Mouse (Mus musculus) spleen, postnatal 14 days (tissue): Measurements from ENCODE around the gene Hps3.
"Not testable (repeated sequence)": the region's sequence is repeated elsewhere in the genome, so short reads cannot be mapped to it uniquely, and the experiment has no call there.

Experiments
- DNase-seq, 2 experiments: peaks; one replicate each; pipeline ENCODE4 v3.0.0; 2021 to 2022; ENCODE audit warnings: low spot score in 2 of 2

The Hps3 gene

DNA sequence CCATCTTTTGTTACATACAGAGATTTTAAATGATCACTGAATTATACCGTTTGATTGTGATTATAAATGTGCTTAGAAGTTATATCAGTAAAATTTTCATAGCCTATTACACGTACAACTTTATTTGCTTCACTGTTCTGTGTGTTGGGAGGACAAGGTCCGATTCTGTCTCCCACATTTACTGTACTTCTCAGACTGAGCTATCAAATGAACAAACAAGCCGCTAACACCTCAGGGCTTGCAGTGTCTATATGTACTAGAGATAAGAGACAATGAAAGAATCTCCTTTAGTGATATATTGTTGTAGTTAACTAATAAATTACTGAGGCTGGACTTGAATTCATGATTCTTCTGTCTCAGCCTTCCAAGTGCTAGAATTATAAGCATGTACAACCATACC is 27.8 kb downstream of the Hps3 start:
- no peak for DNase-seq

DNA sequence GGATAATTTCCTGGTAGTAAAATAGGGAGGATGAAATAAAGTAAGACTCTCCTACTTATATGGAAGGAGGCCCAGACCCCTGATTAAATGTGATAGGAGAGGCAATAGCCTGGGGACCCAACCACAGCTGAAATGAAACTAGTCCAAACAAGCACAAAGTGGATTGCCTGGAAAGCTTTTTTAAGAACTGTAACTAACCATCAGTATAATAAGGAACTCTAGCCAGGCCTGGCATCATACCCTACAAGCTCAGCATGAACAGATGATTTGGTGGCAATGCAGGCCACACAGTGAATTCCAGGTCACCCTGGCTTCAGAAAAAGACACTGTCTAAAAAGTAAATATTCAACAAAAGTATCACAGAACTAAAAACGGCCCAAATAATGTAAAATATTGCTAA is 29.5 kb downstream of the Hps3 start:
- no peak for DNase-seq

DNA sequence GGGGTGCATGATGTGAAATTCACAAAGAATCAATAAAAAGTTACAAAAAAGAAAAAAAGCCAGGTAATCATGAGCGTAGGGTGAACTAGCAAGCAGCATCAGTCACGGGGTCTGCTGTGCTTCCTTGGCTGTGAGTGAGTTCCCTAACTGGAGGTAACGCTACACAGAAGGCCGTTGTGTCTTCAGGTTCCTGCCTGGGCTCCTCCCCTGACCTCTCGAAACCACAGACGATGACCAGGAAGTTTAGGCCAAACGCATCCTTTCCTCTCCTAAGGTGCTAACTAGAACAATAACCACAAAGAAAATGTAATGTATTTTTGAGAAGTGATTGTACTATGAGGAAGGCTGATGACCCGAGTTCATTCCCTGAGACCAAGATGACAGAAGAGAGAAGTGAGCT is 30.7 kb downstream of the Hps3 start:
- no peak for DNase-seq

DNA sequence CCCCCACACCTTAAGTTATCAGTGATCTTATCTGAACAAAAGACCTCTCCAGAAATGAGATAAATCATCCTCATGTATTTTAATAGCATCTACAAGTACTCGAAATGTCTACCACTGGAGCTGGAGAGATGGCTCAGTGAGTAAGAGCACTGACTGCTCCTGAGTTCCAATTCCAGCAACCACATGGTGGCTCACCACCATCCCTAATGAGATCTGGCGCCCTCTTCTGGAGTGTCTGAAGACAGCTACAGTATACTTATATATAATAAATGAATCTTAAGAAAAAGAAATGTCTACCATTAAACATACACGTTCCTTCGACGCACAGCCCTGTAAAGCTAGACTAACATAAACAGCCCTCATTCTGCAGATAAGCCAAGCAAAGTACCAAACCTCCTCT is 32.3 kb downstream of the Hps3 start:
- no peak for DNase-seq

DNA sequence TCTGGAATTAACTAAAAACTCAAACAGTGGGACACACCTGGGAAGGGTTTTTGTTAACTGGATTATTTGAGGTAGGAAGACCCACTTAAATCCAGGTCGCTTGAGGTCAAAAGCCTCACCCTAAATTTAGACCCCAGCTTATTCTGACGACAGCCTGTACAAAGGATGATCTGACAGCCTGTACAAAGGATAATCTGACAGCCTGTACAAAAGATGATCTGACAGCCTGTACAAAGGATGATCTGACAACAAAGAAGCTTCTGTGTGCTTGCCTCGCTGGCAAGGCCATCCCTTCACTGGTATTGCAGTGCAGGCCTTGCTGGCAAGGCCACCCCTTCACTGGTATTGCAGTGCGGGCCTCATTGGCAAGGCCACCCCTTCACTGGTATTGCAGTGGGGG is 34.3 kb downstream of the Hps3 start:
- DNase-seq = no peak

DNA sequence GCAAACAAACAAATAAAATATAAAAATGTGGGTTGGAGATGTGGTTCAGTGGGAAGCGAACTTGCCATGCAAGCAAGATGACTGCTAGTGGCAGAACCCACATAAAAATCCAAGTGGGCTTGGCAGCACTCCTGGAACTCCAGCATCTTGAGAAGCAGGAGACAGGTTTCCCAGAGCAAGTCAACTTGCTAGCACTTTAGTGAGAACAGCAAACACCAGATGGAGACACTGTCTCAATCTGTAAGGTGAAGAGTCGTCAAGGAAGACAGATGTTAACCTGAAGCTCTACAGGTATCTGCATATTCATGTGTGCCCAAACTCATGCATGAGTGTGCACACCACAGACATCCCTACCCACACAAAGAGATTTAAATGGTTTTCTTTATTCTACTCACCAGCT is 35.6 kb downstream of the Hps3 start:
- DNase-seq = no peak

DNA sequence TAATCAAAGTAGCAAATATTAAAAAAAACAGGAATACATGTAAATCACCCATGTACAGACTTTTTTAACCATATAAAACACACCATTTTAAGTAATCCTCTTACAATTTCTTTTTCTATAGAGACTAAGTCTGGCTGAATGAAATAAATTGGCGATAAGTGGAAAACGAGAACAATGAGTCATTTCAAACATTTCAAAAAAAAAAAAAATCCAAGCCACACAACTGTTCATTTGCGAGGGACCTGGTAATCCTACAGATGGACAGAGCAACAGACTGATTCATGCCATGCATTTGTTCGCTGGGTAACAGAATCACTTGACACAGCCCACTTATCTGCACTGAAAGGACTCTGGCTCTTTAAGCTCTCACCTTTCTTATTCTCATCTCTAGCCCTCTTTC is 42.7 kb downstream of the Hps3 start:
- no peak for DNase-seq

DNA sequence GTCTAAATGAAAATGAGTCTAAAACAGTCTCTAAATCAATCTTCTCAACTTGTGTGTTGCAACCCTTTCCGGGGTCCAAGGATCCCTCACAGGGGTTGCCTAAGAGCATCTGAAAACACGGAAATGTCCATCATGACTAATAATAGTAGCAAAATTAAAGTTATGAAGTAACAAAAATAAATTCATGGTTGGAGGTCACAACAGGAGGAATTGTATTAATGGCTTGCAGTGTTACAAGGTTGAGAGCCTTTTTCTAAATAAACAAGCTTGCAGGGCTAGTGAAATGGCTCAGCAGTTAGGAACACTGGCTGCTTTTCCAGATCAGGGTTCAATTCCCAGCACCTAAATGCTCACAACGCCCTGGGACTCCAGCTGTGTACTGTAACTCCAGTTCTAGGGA is 45.1 kb downstream of the Hps3 start:
- DNase-seq = no peak

DNA sequence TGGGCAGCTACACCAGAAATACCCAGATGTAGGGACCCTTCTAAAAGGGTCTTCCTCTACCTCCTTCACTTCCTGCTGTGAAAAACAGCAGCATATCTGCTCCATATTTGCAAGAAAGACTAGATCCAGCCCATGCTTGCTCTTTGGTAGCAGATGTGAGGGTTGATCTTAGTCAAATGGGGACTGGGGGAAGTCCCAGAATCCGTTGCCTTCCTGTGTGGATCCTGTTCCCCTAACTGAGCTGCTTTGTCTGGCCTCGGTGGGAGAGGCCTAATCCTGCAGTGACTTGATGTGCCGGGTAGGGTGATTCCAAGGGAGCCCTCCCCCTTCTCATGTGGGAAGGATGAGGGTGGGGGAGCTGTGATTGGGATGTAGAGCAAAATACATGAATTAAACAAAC is 49.0 kb downstream of the Hps3 start:
- no peak for DNase-seq

DNA sequence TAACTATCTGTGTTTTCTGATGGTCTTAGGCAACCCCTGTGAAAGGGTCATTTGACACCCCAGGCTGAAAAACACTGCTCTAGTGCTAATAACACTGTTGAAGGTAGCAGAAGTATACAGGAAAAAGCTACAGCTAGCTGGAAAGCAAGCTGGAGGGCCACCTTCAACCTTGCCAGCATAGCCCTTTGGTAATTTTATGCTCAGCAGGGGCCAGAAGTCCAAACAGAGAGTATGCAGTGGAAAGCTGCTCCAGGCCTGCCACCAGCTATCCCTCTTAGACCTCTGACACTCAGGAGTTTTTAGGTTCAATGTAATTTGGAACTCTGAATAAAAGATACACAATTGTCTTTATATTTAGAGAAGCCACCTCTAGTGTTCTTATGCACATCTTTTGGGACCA is 52.3 kb downstream of the Hps3 start:
- DNase-seq = no peak

DNA sequence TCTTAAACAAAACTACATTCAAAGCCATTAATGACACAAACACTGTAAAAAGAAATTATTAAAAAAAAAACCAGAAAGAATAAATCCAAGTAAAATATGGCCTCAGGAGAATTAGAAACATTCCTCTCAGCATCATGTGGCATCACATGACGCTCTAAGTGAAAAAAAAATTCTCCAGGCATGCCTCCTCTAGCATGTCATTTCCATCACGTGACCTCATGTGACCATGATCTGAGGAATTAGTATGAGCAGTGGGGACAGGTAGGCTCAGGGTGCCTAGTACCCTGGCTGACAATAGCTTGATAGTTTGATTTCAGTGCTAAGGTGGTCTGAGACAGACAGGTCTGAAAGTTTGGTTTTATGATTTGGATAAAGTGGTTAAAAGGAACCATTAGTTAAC is 54.0 kb downstream of the Hps3 start:
- no peak for DNase-seq

DNA sequence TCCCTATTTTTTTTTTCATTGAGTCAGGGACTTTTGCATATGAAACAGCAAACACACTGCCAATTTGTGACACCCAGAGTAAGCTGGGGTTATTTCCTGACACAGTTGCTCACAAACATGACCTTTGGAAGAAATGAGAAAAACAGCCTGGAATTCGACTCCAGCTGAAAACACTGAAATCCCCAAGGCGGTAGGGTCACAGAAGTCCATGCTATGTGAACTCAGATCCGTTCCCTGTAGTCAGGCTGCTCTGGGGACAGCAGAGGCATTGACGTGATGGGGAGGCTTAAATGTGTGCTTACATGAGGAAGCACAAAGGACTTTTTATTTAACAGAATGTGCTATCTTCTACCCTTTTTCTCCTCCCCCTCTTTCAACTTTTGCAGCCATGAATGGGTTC is 56.6 kb downstream of the Hps3 start:
- DNase-seq = no peak

DNA sequence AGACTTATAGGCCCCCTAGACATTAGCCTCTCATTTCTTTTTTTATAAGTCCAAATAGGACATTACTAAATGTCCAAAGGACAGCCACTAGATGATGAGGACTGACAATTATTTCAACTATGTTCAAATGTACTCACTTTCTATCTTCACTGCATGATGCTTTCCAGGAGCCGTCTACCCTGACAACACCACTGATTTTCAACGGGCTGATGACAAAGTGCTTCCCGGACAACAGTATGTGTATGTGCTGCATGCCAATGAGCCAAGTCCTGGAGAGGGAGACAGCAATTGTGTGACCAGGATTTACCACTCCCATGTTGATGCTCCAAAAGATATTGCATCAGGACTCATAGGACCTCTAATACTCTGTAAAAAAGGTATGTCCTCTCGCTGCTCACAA is 69.0 kb downstream of the Hps3 start:
- DNase-seq = no peak

DNA sequence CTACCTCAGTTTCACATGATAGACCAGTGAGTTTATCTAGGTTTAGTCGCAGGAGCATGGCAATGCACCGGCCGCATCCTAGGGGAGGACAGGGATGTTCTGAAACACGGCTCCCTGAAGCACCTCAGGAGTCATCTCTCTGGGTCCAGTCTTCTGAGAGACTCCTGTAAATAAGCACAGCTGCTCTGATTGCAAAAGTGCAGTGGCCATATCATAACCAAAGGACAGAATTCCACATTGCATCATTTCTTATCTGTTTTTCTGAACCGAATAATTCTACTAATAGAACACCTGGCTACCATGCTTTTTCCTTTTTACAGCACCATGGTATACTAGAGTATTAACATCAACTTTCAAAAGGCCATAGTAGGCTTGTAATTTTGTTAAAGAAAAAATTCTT is 69.9 kb downstream of the Hps3 start:
- DNase-seq = no peak

DNA sequence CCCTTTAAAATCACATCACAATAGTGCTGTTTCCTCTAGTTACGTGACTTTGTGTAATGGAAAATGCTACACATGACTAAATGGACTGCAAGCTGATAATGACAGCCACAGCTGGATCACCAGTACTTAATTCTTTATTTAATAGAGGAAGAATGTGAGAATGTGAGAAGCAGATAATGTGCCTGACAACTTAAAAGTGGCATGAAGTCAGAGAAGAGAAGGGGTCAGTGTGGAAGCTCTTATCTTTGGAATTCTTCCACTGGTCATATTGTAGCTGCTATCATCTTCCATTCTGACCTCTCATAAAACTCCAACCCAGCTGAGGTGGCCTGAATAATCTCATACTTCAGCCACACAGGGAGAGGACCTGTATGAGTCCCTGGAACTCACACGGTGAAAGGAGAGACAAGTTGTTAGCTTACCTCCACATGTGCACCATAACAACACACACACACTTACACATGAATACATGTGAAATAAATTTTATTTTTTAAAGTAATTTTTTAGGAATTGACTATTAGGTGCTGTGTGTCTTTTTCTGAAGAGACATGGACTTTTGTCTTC is 70.4 kb downstream of the Hps3 start:
- DNase-seq = no peak

DNA sequence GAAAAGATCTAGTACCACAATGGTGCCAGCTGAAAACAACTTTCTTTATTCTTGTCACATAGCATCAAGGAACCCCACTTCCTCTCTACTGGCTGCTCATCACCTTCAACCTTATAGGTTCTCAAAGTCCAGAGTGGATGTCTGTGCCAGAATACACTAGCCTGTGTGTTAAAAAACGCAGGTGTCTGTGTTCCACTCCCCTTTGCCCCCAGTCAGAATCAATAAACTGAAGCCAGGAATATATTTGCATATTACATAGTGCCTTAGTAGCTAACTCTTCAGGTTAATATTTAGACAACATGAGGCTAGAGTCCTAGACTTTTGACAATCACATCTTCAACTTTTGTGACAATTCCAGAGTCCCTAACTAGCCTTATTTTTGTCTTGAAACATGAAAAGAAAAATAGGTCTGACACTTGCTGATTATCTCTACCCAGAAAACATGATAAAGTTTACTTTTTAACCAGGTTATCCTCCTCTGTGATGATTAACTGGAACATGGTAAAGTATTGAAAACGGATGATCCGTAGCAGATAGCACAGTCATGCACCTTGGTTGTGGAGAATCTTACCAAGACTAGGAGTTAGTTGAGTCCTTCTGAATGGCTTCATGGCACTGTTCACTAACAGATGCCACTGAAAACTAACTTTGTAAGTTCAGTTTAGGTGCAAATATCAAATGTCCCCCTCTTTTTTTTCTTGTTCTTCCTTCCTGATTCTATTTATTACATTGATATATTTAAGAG is 72.2 kb downstream of the Hps3 start:
- no peak for DNase-seq

DNA sequence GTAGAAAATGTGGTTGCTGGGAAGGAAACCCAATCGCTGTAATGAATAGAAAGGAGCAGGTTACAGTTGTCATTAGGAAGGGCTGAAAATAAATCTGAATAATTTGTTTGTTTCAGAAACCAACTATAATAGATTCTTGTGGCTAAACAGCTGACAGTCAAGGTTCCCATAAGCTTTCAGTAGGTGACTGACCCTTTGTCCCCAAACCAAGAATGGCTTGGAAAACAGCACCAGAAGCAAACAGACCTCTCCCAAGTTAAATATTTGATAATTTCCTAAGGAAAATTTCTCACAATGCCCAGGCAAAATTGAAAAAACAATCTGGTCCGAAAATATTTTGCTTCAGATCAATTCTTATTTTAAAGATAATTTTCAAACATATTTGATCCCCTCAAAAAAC is 73.8 kb downstream of the Hps3 start:
- no peak for DNase-seq

DNA sequence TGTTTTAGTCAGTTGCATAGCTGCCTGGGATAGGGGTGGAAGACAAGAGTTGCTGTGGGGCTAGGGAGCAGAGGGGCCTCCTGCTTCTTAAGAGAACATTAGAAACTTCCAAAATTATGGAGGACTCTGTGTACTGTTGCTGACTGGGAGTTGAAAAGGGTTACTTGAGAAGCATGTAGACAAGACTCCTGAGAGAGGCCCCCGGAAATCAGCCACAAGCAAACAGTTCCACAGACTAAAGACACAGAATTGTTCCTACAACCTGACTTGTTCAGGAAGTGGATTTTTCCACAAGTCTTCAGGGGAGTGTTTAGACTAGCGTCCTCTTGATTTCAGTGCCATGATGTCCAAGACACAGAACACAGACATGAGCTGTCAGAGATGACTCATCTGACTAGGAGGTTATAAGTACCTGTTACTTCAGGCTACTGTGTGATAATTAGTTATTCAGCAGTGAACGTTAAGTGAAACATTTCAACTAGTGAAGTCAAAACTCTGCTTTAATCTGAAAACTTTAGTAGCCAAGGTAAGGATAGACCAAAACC is 74.5 kb downstream of the Hps3 start:
- no peak for DNase-seq

DNA sequence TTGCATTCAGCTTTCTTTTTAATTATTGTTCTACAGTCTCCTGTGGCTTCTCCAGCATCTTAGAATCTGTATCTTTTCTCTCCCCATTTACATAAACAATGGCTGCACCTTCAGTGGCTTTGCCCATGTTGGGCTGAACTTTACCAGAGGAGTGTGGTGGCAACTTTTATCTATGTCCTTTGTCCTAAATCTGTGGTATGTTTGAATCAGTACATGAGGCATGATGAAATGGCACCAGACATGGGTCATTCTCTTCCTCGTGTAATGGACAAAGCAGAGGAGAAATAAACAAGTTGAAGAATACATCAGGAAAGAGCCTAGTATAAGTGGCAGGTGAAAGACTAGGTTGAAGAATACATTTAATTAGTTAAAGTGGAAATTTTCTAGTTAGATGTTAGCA is 76.1 kb downstream of the Hps3 start:
- DNase-seq = no peak

DNA sequence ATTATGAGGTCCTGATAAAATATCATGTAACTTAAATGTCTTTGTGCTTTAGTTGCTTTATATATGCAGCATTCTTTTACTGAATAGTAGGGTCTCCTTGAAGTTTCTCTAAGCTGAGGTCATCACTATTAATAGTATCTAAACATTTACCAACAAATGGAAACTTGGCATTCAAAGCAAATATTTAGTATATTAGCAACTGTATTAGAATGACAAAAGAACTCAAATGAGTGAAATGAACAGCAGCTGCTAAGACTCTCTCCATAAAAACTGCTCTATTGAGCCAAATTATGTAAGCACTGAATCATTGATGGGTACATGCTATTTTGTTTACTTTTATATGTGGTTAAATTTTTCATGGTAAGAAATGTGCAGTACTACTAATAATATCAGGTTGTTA is 77.1 kb downstream of the Hps3 start:
- no peak for DNase-seq

DNA sequence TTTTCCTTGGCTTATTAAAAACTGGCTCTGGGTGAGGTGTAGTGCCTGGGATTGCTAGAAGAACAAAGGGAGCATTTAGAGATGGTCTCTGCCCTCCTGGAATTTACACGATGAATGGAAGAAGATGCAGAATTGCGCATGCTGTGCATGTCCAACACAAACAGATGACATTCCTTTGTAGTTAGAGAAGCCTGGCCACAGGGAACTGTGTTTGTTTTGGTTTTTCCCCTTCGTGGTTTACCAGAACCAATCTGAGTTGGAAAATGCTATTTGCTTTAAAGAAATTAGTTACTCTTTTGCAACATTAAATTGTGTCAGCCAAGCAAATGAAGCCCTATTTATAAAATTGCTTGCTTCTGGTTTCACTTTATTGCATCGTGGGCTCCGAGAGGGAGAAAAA is 78.2 kb downstream of the Hps3 start, which contains the start of gene Cp:
Cp (plus strand) TSS at position 170 of the 400 bp plus-strand sequence.
- DNase-seq = no peak

DNA sequence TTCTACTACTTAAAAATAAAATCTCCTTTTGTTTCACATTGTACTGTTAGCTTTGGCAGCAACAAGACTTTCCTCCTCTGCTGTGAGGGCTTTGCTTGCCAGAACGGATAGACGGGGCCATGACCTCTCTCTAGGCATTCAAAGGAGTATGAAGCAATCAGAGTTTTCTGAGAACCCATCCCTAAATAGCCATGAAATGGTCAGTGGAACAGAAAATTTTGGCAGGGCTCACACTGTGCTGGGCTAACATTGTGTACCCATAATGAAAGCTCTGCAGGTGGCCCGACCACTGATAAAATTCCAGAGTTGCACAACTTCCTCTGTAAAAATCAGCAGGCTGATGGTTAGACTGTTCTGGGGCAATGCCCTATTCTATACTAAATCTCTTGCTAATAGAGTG is 81.2 kb downstream of the Hps3 start:
- DNase-seq = no peak

DNA sequence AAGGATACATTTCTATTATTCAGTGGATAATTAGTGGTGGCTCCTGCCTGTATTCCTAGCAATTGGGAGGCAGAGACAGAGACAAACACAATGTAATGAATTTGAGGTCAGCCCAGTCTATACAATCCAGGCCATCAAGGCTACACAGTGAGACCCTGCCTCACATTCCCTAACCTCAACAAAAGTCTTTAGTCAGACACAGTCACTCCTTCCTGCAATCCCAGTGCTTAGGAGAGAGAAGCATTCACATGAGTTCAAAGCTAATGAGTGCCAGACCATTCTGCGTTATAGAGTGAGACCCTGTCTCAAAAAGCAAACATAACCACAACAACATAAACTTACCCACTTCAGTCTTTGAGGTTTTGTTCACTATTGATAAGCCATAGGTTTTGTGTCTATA is 81.7 kb downstream of the Hps3 start:
- DNase-seq = no peak

DNA sequence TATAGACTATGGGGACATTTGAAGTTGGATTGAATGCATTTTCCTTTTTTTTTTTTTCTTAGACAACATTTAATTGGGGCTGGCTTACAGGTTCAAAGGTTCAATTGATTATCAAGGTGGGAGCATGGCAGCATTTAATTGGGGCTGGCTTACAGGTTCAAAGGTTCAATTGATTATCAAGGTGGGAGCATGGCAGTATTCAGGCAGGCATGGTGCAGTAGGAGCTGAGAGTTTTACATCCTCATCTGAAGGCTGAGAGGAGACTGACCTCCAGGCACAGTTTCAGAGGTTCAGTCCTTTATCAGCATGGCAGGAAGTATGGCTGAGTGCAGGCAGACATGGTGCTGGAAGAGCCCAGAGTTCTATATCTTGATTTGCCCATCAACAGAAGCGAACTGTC is 85.7 kb downstream of the Hps3 start:
- not testable (repeated sequence) for DNase-seq
